In genomic region chr10:97159831-97160575, GRCm38 (mm10) we compare ENCODE assay signal across 9 mouse cellular contexts.
DNase-seq lines count a peak whose midpoint lies in the region; ATAC-seq lines count a peak whose summit lies in the region.
"Had no signal": no experiment of that assay in that cellular context is flagged by ENCODE, and none has a peak within 500 bp of the region (broad histone marks: within the 10 kb centered on the region; RNA-seq: fewer than 3 reads in every experiment).

No protein-coding gene starts in this region.

- no peaks in the 10 kb centered on the region; the same call in 1 of the 2 replicates for H3K4me1 ChIP-seq in forebrain, embryonic 11.5 days (replicated peaks; ENCODE audit: control insufficient read depth, insufficient read depth, low read length)
- H3K4me1 ChIP-seq in kidney, embryonic 15.5 days = peaks cover 18% of the 10 kb centered on the region
- H3K4me1 ChIP-seq in midbrain, embryonic 12.5 days = peaks cover 16% of the 10 kb centered on the region

- no peak for DNase-seq in frontal cortex, postnatal 10 days (ENCODE audit: low spot score in 2 of 2)
- peak; percentile 9 for DNase-seq in urinary bladder, postnatal 25 days (ENCODE audit: low spot score)
- DNase-seq in urinary bladder, postnatal 10 days (ENCODE audit: low spot score) = no peak
- no peak for DNase-seq in forebrain, embryonic 11.5 days (ENCODE audit: low spot score)
- no peak for DNase-seq in gastrocnemius, postnatal 10 days

- WGBS in forebrain, embryonic 11.5 days = 59% methylated on average over 10 of the region's 10 CpGs
- 52% methylated on average over 10 of the region's 10 CpGs for WGBS in kidney, embryonic 15.5 days
- WGBS in midbrain, embryonic 12.5 days = 50% methylated on average over 10 of the region's 10 CpGs

- H3K27ac ChIP-seq in forebrain, embryonic 11.5 days (ENCODE audit: low read depth, low read length) = no peak overlapping the region
- H3K27ac ChIP-seq in kidney, embryonic 15.5 days = no peak overlapping the region
- no peak overlapping the region for H3K27ac ChIP-seq in midbrain, embryonic 12.5 days (replicated peaks)

- H3K27me3 ChIP-seq in forebrain, embryonic 11.5 days (ENCODE audit: control insufficient read depth, insufficient read depth, low read length) = no peaks in the 10 kb centered on the region
- no peaks in the 10 kb centered on the region for H3K27me3 ChIP-seq in kidney, embryonic 15.5 days
- H3K27me3 ChIP-seq in midbrain, embryonic 12.5 days = no peaks in the 10 kb centered on the region

- no peaks in the 10 kb centered on the region for H3K36me3 ChIP-seq in forebrain, embryonic 11.5 days (ENCODE audit: control insufficient read depth, insufficient read depth, low read length)
- H3K36me3 ChIP-seq in kidney, embryonic 15.5 days = no peaks in the 10 kb centered on the region
- H3K36me3 ChIP-seq in midbrain, embryonic 12.5 days = no peaks in the 10 kb centered on the region
- H3K36me3 ChIP-seq: G1E had no signal

- no peak overlapping the region for H3K4me2 ChIP-seq in forebrain, embryonic 11.5 days (ENCODE audit: low read depth, low read length, severe bottlenecking)
- no peak overlapping the region for H3K4me2 ChIP-seq in kidney, embryonic 15.5 days
- H3K4me2 ChIP-seq in midbrain, embryonic 12.5 days (replicated peaks) = no peak overlapping the region

- H3K9me3 ChIP-seq in forebrain, embryonic 11.5 days (ENCODE audit: control insufficient read depth, low read length) = no peaks in the 10 kb centered on the region
- no peaks in the 10 kb centered on the region for H3K9me3 ChIP-seq in kidney, embryonic 15.5 days (replicated peaks)
- no peaks in the 10 kb centered on the region for H3K9me3 ChIP-seq in midbrain, embryonic 12.5 days

- peak; percentile 74 for ATAC-seq in frontal cortex, adult (ENCODE audit: low TSS enrichment)
- peak; percentile 42 for ATAC-seq in forebrain, embryonic 11.5 days (replicated peaks; ENCODE audit: low FRiP score)
- ATAC-seq in kidney, embryonic 15.5 days (replicated peaks; ENCODE audit: low FRiP score) = peak; percentile 46; the same call in 1 of the 2 replicates
- ATAC-seq in midbrain, embryonic 12.5 days (ENCODE audit: low FRiP score, low read depth) = peak; percentile 51; the same call in 1 of the 2 replicates

- H3K9ac ChIP-seq in forebrain, embryonic 11.5 days (ENCODE audit: low read length) = no peak overlapping the region
- H3K9ac ChIP-seq in kidney, embryonic 15.5 days = no peak overlapping the region
- H3K9ac ChIP-seq in midbrain, embryonic 12.5 days (replicated peaks) = no peak overlapping the region

- H3K4me3 ChIP-seq in forebrain, embryonic 11.5 days (ENCODE audit: low read depth, low read length) = no peak overlapping the region
- H3K4me3 ChIP-seq in kidney, embryonic 15.5 days (replicated peaks) = no peak overlapping the region
- no peak overlapping the region for H3K4me3 ChIP-seq in midbrain, embryonic 12.5 days
